In the genomic region with DNA sequence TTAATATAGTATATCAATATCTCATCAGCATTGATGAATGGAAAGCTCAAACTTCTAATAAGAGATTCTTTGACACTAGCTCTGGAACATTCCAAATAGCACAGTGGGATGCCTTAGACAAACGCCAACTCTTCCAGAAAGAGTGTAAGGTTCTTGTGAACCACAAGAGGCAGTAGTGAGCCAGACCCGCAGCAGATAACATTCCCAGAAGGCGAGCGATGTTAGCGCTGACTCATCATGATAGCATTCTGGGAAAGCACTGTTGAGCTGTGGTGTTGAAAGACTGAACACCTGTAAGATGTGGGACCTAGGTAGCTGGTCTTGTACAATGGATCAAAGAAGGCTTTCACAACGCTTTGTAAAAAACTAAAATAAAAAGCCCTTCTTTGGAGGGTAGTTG, we compare ENCODE assay signal across 14 mouse cellular contexts.
DNase-seq lines count a peak whose midpoint lies in the region; ATAC-seq and TF ChIP-seq lines count a peak whose summit lies in the region.
"Had no signal": no experiment of that assay in that cellular context is flagged by ENCODE, and none has a peak within 500 bp of the region (broad histone marks: within the 10 kb centered on the region; RNA-seq: fewer than 3 reads in every experiment).

No protein-coding gene starts in this region.

- no peaks in the 10 kb centered on the region for H3K36me3 ChIP-seq in hindbrain, postnatal 0 days (ENCODE audit: insufficient read depth, low read length)
- H3K36me3 ChIP-seq in hindbrain, embryonic 11.5 days (ENCODE audit: control insufficient read depth, insufficient read depth, low read length) = no peaks in the 10 kb centered on the region
- no peaks in the 10 kb centered on the region for H3K36me3 ChIP-seq in lung, postnatal 0 days (ENCODE audit: insufficient read depth, low read length)
- H3K36me3 ChIP-seq: liver, embryonic 15.5 days; midbrain, embryonic 13.5 days had no signal

- WGBS in hindbrain, postnatal 0 days = 79% methylated on average over 6 of the region's 6 CpGs
- WGBS in hindbrain, embryonic 11.5 days = 83% methylated on average over 6 of the region's 6 CpGs
- WGBS in lung, postnatal 0 days = 75% methylated on average over 6 of the region's 6 CpGs
- 62% methylated on average over 6 of the region's 6 CpGs for WGBS in lung, adult 2 months

- H3K27ac ChIP-seq in hindbrain, postnatal 0 days = no peak overlapping the region
- H3K27ac ChIP-seq in hindbrain, embryonic 11.5 days (ENCODE audit: low read depth, low read length) = no peak overlapping the region
- H3K27ac ChIP-seq in lung, postnatal 0 days (ENCODE audit: low read length) = no peak overlapping the region
- H3K27ac ChIP-seq: liver, embryonic 15.5 days; midbrain, embryonic 13.5 days had no signal

- TF ChIP-seq CTCF in hindbrain, postnatal 0 days (IDR thresholded peaks at IDR 0.05; ENCODE audit: low read depth) = peak; percentile 61
- peak; percentile 44 for TF ChIP-seq CTCF in lung, postnatal 0 days (IDR thresholded peaks at IDR 0.05)
- no peak for TF ChIP-seq CTCF in lung, adult 2 months (IDR thresholded peaks at IDR 0.05; ENCODE audit: insufficient read depth, low read length)

- no peak overlapping the region for H3K9ac ChIP-seq in hindbrain, postnatal 0 days (replicated peaks; ENCODE audit: low read length)
- no peak overlapping the region for H3K9ac ChIP-seq in hindbrain, embryonic 11.5 days (ENCODE audit: low read depth, low read length)
- no peak overlapping the region for H3K9ac ChIP-seq in lung, postnatal 0 days (replicated peaks; ENCODE audit: low read depth)
- H3K9ac ChIP-seq: liver, embryonic 15.5 days; midbrain, embryonic 13.5 days had no signal

- TF ChIP-seq POLR2A in lung, adult 2 months (IDR thresholded peaks at IDR 0.05; ENCODE audit: borderline replicate concordance, extremely low read depth, low read depth, low read length) = no peak

- no peak for TF ChIP-seq EP300 in lung, postnatal 0 days (IDR thresholded peaks at IDR 0.05)

- H3K4me1 ChIP-seq in hindbrain, postnatal 0 days (ENCODE audit: insufficient read depth, low read length) = no peaks in the 10 kb centered on the region
- no peaks in the 10 kb centered on the region for H3K4me1 ChIP-seq in hindbrain, embryonic 11.5 days (replicated peaks; ENCODE audit: control insufficient read depth, insufficient read depth, low read length)
- H3K4me1 ChIP-seq in lung, postnatal 0 days (ENCODE audit: insufficient read depth, low read depth, low read length) = no peaks in the 10 kb centered on the region
- no peaks in the 10 kb centered on the region for H3K4me1 ChIP-seq in lung, adult 2 months (ENCODE audit: control insufficient read depth, insufficient read depth, low read length)
- H3K4me1 ChIP-seq: liver, embryonic 15.5 days had no signal

- H3K4me3 ChIP-seq in hindbrain, postnatal 0 days (ENCODE audit: low read length) = no peak overlapping the region
- H3K4me3 ChIP-seq in hindbrain, embryonic 11.5 days (ENCODE audit: low read depth, low read length) = no peak overlapping the region
- H3K4me3 ChIP-seq in lung, postnatal 0 days (ENCODE audit: low read depth, low read length) = no peak overlapping the region
- H3K4me3 ChIP-seq in lung, adult 2 months (replicated peaks; ENCODE audit: extremely low read depth, low read depth, low read length) = no peak overlapping the region
- H3K4me3 ChIP-seq: liver, embryonic 15.5 days; midbrain, embryonic 13.5 days had no signal

- no peak for ATAC-seq in hindbrain, postnatal 0 days
- no peak for ATAC-seq in hindbrain, embryonic 11.5 days (ENCODE audit: low FRiP score)
- no peak for ATAC-seq in lung, postnatal 0 days
- ATAC-seq: midbrain, embryonic 13.5 days had no signal

- no peaks in the 10 kb centered on the region for H3K9me3 ChIP-seq in hindbrain, postnatal 0 days (ENCODE audit: low read length)
- H3K9me3 ChIP-seq in hindbrain, embryonic 11.5 days (ENCODE audit: control insufficient read depth, low read length) = no peaks in the 10 kb centered on the region
- H3K9me3 ChIP-seq in lung, postnatal 0 days (ENCODE audit: low read length) = no peaks in the 10 kb centered on the region
- H3K9me3 ChIP-seq: liver, embryonic 15.5 days; midbrain, embryonic 13.5 days had no signal

- peak; percentile 24 for DNase-seq in adrenal gland, postnatal 14 days
- no peak for DNase-seq in adrenal gland, adult 18-20 months (ENCODE audit: low spot score in 2 of 2)
- DNase-seq in hindbrain, postnatal 0 days (ENCODE audit: low spot score) = peak; percentile 52
- no peak for DNase-seq in hindbrain, embryonic 11.5 days (ENCODE audit: low spot score)
- peak; percentile 12 for DNase-seq in lung, postnatal 0 days (ENCODE audit: low spot score)
- no peak for DNase-seq in lung, adult 2 months
- DNase-seq in retina, embryonic 14.5 days (ENCODE audit: low spot score) = peak; percentile 11
- DNase-seq in neural tube, embryonic 10.5 days (ENCODE audit: extremely low spot score, low spot score) = no peak
- DNase-seq: gastrocnemius, postnatal 25 days; heart, postnatal 36 days; kidney, adult 18-20 months; right cerebral cortex, postnatal 14 days had no signal

- no peaks in the 10 kb centered on the region for H3K27me3 ChIP-seq in hindbrain, postnatal 0 days (ENCODE audit: insufficient read depth, low read length)
- no peaks in the 10 kb centered on the region for H3K27me3 ChIP-seq in hindbrain, embryonic 11.5 days (ENCODE audit: control insufficient read depth, insufficient read depth, low read length)
- H3K27me3 ChIP-seq in lung, postnatal 0 days (replicated peaks; ENCODE audit: insufficient read depth, low read length) = no peaks in the 10 kb centered on the region
- H3K27me3 ChIP-seq: liver, embryonic 15.5 days; midbrain, embryonic 13.5 days had no signal

- H3K4me2 ChIP-seq in hindbrain, postnatal 0 days (ENCODE audit: low read depth, low read length) = no peak overlapping the region
- H3K4me2 ChIP-seq in hindbrain, embryonic 11.5 days (replicated peaks; ENCODE audit: low read depth, low read length) = no peak overlapping the region
- no peak overlapping the region for H3K4me2 ChIP-seq in lung, postnatal 0 days (replicated peaks; ENCODE audit: low read depth, low read length)
- H3K4me2 ChIP-seq: liver, embryonic 15.5 days; midbrain, embryonic 13.5 days had no signal

Comparison
In these comparisons a context has a peak if more than half of its experiments do, and no peak if none do; other contexts are left out.
1. DNase-seq: peak in adrenal gland, postnatal 14 days (single experiment), hindbrain, postnatal 0 days (single experiment), lung, postnatal 0 days (single experiment) and retina, embryonic 14.5 days (single experiment); none in adrenal gland, adult 18-20 months (0 of 2), hindbrain, embryonic 11.5 days (single experiment), lung, adult 2 months (single experiment) and neural tube, embryonic 10.5 days (single experiment).